Mouse (Mus musculus) cerebellum, adult 2 months (tissue): ENCODE measurements around the gene Trim54.

Source experiments
- CTCF ChIP-seq: fragments of 200-500 bp; IDR thresholded peaks from 2 replicates; pipeline ENCODE4 v1.5.1; 2011; ENCODE audit warnings: low read depth, mild to moderate bottlenecking, control low read depth, low read length, moderate library complexity, borderline replicate concordance; ENCODE audit not compliant: insufficient read depth
- POLR2A ChIP-seq: fragments of 200-500 bp; IDR thresholded peaks from 2 replicates; pipeline ENCODE4 v1.6.1; 2011; ENCODE audit warnings: low read length, control low read depth, borderline replicate concordance; ENCODE audit not compliant: insufficient read depth

DNA sequence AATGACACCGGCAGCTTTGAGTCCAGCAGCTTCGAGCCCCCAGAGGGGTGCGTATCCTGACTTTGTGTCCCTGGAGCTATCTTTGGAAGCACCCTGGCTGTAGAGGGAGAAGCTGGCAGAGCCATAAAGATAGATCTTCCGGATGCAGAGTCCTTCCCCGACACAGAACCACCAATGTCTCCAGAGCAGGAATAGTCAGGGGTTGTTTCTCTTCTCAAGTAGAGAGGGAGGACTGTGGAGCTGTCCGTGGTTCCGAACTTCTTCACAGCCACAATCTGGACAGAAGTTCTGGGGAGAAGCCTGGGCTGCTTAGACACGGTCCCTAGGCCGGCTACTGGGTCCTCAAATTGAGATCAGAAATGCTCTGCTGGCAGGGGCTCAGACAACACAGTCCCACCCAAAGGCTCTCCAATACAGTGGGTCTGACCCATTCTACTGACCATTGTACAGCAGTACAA lies 22.5 kb downstream of the Trim54 start:
- TF ChIP-seq CTCF (no peak), POLR2A (no peak)
